Mouse (Mus musculus): ENCODE results near the gene Cdh12.
"Not testable (repeated sequence)": the region's sequence is repeated elsewhere in the genome, so short reads cannot be mapped to it uniquely, and the experiment has no call there.

Cdh12 gene

GRCm38 (mm10) chr15:20448861-20449663 lies at the start of gene Cdh12:
TSS of gene Cdh12 (plus strand) at chr15:20449265.
- no peak for DNase-seq

DNA sequence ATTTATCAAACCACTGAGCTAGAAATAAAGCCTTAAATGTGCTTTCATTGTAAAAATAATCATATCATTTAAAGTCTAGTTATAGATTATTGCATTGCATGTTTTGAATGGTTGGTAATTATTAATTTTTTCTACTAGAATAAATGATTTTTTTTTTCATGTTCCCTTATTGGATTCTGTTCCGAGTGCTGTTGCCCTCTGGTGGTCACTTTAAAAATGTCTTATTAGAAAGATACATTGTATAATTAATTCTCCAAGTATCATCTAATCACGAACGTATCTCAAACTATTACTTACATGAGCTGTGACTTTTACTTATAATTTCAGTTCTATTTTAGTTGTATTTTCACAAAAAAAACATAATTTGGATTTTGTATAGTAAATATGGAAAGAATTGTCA lies 45.5 kb upstream of the Cdh12 start:
- no peak for DNase-seq

DNA sequence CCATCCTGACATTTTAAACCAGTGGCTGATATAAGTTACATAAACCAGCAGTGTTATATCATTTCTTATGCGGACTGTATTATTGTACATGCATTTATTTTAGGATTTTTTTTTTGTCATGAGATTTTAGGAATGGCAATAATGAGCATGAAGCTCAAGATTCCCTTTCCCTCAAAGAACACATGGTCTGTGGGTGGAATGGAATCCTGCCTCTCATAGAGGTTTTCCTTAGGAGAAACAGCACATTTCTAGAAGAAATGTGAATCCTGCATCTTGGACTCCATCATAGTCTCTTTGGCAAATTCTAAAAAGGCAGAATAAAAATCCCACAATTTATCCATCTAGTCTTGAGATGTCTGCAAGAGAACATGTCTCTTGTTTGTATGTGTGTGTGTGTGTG lies 35.7 kb upstream of the Cdh12 start:
- no peak for DNase-seq

GRCm38 (mm10) chr15:20436356-20436755 lies 12.7 kb upstream of the Cdh12 start:
- DNase-seq: no peak

DNA sequence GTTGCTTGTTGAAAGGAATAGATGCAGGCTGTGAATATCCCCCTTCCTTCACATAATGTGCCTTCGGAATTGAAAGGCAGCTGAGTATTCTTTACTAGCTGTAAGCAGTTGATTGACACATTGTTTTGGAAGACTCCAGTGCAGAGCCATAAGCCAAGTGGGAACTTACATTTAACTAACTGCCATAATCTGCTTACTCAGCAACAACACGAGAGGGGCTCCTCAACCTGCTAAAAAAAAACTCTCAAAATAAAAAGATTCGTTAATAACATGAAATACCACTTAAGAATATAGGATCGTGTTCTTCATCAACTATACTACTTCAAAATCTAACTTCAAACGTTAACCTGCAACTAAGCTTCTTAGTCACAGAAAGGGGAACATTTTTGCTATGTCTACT lies 1.5 kb downstream of the Cdh12 start:
- DNase-seq: no peak

- no peak for DNase-seq
Measured at GRCm38 (mm10) chr15:20458508-20458907, 9.4 kb downstream of the Cdh12 start.

DNA sequence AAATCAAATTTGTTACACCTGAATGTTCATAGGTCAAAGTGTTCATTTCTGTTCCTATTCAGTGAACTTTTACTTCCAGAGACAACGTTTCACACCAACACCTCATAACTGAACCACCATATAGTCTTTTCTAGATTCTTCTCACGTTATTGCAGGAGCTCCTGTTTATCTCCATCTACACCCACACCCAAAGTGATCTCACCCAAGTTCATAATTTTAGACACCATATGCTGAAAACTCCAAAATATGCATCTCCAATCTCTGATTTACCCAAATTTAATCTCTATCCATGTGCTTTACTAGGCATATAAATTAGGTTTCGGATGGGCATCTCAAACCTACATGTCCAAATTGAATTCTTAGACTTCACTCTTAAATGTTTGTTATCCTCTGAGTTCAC lies 13.4 kb downstream of the Cdh12 start:
- no peak for DNase-seq

- no peak for DNase-seq
Measured at GRCm38 (mm10) chr15:20463601-20464000, 14.5 kb downstream of the Cdh12 start.

- no peak for DNase-seq
Measured at GRCm38 (mm10) chr15:20550979-20551378, 101.9 kb downstream of the Cdh12 start.

GRCm38 (mm10) chr15:20571012-20571411 lies 121.9 kb downstream of the Cdh12 start:
- no peak for DNase-seq

DNA sequence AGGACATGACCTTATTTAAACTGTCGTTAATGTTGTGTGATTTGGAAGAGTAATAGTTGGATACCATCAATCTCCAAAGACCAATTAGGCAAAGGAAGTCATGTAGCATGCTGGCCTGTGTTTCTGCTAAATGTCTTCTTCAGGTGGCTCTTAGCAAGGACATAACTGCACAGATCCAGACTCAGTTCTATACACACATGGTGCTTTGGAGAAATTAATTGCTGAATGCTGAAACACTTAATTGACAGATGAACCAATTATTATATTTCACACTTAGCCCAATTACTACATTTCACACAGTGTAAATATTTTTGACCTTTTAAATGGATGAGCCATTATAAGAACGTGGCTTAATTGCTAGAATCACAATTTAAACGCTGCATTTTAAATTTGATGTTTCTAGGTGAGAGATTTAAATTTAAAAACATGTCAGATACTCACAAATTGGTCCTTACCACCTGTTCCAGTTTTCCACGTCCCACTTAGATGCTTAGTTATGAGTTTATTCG lies 133.6 kb downstream of the Cdh12 start:
- no peak for DNase-seq

- DNase-seq: no peak
Measured at GRCm38 (mm10) chr15:20591599-20591998, 142.5 kb downstream of the Cdh12 start.

DNA sequence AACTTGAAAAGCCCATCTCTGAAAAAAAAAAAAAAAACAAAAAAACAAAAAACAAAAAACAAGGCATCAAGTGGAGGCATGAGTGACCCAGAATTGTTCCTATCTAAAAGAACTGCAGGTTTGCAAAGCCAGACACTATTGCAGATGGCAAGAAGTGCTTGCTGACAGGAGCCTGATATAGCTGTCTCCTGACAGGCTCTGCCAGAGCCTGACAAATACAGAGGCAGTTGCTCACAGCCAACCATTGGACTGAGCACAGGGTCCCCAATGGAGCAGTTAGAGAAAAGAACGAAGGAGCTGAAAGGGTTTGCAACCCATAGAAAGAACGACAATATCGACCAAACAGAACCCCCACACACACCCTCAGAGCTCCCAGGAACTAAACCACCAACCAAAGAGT lies 156.7 kb downstream of the Cdh12 start:
- DNase-seq: not testable (repeated sequence)

DNA sequence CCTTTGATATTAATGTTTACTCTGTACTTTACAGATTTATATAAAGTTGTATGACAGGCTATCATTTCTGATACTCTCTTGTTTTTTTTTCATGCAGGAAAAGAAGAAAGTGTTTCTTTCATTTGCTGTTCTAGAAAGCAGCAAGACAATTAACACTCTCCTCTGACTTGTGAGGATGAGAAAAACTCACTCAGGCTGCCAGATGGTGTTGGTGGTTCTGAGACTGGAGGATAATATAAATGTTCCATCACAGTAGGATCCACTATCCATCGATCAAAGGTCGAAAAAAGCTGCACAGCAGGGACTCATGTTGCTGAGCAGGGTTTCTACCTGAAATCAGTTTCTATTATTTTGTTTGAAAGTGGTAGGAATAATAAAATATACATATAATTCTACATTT lies 185.5 kb downstream of the Cdh12 start:
- no peak for DNase-seq

GRCm38 (mm10) chr15:20639155-20639554 lies 190.1 kb downstream of the Cdh12 start:
- no peak for DNase-seq

DNA sequence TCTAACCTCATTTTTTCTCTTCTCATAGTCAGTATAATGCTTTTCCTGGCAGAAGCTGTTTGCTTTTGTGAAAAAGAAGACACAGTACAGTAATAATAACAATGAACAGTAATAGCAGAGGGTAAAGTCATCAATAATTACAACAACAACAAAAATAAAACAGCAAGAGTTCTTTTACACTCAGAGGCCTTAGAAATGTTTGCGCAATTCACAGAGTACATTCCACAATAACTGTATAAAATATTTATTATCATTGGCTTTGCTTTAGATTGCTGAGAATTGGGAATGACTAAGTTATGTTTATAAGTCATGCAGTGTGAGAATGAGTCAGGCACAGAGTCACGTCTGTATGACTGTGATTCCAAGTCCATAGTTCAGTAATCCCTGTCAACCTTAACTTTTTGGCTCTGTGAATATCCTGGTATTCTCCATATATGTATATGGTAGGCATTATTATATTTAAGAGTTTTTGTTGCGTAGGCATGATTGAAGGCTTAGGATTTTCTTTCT lies 193.9 kb downstream of the Cdh12 start:
- no peak for DNase-seq

GRCm38 (mm10) chr15:20660221-20660620 lies 211.2 kb downstream of the Cdh12 start:
- DNase-seq: no peak

DNA sequence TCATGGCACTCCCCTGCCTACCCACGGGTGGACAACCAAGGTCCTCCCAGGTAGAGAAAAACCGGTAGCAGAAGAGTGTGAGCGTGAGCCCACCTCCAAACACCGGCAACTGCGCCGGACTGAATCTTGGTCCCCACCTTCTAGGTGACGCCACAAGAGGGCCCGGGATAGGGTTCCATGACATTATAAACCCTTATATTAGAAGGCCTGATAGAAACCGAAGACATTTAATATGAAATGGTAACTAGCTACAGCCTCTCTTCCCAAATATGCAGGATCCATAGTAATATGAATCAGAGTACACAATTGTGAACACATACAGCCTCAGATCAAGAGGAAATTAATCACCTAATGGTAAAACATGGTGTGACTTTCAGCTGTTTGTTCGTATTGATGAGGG lies 217.6 kb downstream of the Cdh12 start, which contains the start of gene Acot10:
TSS of gene Acot10 (minus strand) at position 101 of the 400 bp plus-strand sequence.
- DNase-seq: no peak

DNA sequence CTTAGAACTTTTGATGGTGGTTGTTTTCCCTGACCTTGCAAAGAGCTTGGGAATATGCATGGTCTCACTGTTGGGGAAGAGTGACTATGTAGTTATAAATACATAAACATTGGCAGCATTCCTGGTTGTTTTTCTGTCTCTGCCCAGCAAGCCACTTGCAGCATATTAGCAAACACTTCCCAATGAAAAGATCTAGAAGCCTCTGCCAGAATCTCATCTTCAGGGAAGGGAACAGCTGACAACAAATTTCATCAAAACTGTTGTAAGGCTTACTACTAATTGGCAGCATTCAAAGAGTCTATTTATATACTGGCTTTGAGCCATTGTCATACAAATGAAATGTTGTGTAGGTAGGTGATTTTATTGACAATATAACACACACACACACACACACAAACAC lies 218.3 kb downstream of the Cdh12 start:
- no peak for DNase-seq

GRCm38 (mm10) chr15:20667989-20668388 lies 218.9 kb downstream of the Cdh12 start:
- no peak for DNase-seq

DNA sequence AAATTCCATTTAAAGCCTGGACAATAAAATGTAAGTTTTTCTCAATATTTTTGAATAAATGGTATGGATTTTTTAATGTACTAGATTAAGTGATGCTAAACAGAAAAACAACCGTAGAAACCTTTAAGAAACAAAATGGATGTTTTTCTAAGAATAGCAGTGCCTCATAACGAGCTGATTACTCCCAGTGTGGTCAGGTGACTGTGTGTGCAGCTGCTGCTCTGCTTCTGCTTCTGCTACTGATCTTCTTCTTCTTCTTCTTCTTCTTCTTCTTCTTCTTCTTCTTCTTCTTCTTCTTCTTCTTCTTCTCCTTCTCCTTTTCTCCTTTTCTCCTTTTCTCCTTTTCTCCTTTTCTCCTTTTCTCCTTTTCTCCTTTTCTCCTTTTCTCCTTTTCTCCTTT lies 220.4 kb downstream of the Cdh12 start:
- DNase-seq: not testable (repeated sequence)

DNA sequence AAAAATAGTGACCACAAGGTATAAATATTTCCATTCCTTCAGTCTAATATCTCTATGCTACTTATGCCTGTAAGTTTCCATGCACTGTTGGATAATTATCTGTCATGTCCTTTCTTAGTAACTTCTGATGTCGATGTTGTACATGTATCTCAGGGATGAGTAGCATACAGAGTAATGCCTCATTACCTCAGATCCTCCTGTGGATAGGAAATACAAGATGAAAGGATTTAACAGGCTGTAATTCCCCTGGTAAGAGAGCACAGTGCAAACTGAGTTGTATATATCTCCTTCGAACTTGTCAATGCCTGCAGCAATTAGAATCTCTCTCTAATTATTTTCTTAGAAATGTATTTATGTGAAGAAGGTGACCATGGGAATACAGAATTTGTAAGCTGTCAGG lies 233.7 kb downstream of the Cdh12 start:
- no peak for DNase-seq

DNA sequence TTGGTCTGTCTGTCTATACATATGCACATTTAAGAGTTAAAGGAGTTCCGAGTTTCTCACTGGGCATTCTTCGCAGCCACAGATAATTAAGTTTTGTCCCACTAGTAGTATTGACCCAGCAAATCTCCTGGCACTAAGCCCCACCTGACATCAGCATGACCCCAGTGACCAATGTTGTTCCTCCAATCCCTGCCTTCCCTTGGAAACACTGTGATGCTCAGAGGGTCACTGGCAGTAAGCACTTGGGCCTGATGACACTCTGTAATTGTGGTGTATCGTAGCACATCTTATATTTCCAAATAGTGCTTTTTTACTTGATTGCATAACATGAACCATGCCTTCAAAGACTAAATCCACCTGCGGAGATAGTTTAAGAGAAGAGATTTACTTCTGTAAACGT lies 235.1 kb downstream of the Cdh12 start:
- DNase-seq: no peak

- DNase-seq: no peak
Measured at GRCm38 (mm10) chr15:20696229-20696628, 247.2 kb downstream of the Cdh12 start.

DNA sequence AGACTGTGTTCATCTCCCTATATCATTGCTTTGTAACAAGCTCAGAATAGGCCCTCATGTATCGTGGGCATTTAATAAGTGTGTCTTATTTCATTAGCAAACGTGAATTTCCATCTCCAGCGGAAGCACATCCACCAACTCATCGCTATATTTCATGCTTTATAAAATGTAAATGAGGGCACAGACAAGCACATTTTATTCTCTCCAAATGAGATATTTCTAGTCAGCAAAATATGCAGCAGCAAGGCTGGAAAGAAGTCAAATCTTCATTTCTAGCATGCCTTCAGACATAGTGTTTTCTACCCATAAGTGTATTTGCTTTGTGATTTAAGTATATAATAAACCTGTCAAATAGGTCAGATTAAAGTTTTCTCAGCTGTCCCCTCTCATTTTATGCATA lies 262.8 kb downstream of the Cdh12 start:
- no peak for DNase-seq

Data from lung, postnatal 36 days (tissue).